8 mouse cellular contexts compared by ENCODE assay signal in the genomic region with DNA sequence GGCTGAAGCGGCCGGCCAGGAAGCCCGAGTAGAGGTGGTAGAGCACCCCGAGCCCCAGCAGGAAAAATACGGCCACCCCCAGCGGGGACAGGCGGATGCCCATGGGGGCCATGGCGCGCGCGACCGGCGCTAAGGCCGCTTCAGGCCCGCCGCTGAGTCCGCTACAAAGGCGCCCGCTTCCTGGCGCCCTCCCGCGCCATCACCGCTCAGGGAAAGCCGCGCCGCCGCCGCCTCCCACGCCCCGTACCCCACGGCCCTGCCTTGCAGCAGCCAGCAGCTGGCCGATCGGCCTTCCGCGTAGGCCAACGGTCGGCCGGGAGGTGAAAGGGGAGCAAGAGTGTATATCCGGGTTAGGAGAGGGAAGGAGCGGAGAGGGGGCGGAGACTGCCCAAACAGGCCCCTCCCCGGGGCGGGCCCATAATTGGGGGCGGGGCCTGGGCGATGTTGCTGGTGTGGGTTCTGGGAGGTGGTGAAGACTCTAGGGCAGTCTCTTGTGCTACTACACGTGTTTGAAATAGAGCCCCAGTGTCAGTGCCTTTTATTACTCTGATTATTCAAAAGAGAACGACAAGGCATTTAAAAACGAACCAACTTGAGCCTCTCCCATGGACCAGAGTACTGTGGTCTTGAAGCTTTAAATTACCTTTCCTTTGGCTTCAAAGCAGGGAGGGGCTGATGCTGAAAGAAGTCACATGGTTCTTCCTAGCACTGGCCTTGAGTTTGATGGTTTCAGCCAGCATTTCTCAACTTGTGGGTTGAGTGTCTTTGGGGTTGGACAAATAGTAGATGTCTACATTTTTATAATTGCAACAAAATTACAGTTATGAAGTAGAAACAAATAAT. TPM values are rescaled to one million over a fixed set of nuclear protein-coding genes. Genes with fewer than 3 reads are reported as not detected.
DNase-seq lines count a peak whose midpoint lies in the region; ATAC-seq and TF ChIP-seq lines count a peak whose summit lies in the region.

A gene (minus strand): TSS at position 364 of the 843 bp plus-strand sequence.

- no peaks in the 10 kb centered on the region for H3K9me3 ChIP-seq in embryonic facial prominence, embryonic 15.5 days (replicated peaks)
- H3K9me3 ChIP-seq in kidney, embryonic 14.5 days (ENCODE audit: control insufficient read depth, low read length) = no peaks in the 10 kb centered on the region
- H3K9me3 ChIP-seq in limb, embryonic 15.5 days = no peaks in the 10 kb centered on the region

- WGBS in bone marrow, adult 2 months = 2% methylated on average over 45 of the region's 48 CpGs
- WGBS in embryonic facial prominence, embryonic 15.5 days = under 1% methylated on average over 48 of the region's 48 CpGs
- WGBS in kidney, embryonic 14.5 days = under 1% methylated on average over 45 of the region's 48 CpGs
- WGBS in limb, embryonic 15.5 days = under 1% methylated on average over 44 of the region's 48 CpGs

- TF ChIP-seq POLR2A in bone marrow, adult 2 months (IDR thresholded peaks at IDR 0.05; ENCODE audit: borderline replicate concordance, control insufficient read depth, low read depth, low read length) = peak; percentile 90

- H3K4me3 ChIP-seq in bone marrow, adult 2 months (replicated peaks; ENCODE audit: control insufficient read depth, low read depth, low read length) = peak within 1 kb of the TSS; percentile 98
- H3K4me3 ChIP-seq in embryonic facial prominence, embryonic 15.5 days (replicated peaks) = peak within 1 kb of the TSS; percentile 93
- H3K4me3 ChIP-seq in kidney, embryonic 14.5 days (ENCODE audit: low read length) = peak within 1 kb of the TSS; percentile 79
- H3K4me3 ChIP-seq in limb, embryonic 15.5 days = peak within 1 kb of the TSS; percentile 98

- peak within 1 kb of the TSS; percentile 86 for H3K9ac ChIP-seq in embryonic facial prominence, embryonic 15.5 days
- peak within 1 kb of the TSS; percentile 84 for H3K9ac ChIP-seq in kidney, embryonic 14.5 days (ENCODE audit: low read depth, low read length)
- peak within 1 kb of the TSS; percentile 90 for H3K9ac ChIP-seq in limb, embryonic 15.5 days

- H3K4me1 ChIP-seq in bone marrow, adult 2 months (ENCODE audit: control insufficient read depth, insufficient read depth, low read length) = no peaks in the 10 kb centered on the region; the same call in 1 of the 2 replicates
- no peaks in the 10 kb centered on the region for H3K4me1 ChIP-seq in embryonic facial prominence, embryonic 15.5 days
- peaks cover 8% of the 10 kb centered on the region for H3K4me1 ChIP-seq in kidney, embryonic 14.5 days (ENCODE audit: control insufficient read depth, insufficient read depth, low read length)
- peaks cover 8% of the 10 kb centered on the region; the same call in 1 of the 2 replicates for H3K4me1 ChIP-seq in limb, embryonic 15.5 days

- peak within 1 kb of the TSS; percentile 54 for H3K4me2 ChIP-seq in embryonic facial prominence, embryonic 15.5 days (replicated peaks)
- H3K4me2 ChIP-seq in kidney, embryonic 14.5 days (replicated peaks; ENCODE audit: low read depth, low read length) = peak within 1 kb of the TSS; percentile 72
- peak within 1 kb of the TSS; percentile 59 for H3K4me2 ChIP-seq in limb, embryonic 15.5 days

- no peaks in the 10 kb centered on the region for H3K27me3 ChIP-seq in embryonic facial prominence, embryonic 15.5 days
- no peaks in the 10 kb centered on the region for H3K27me3 ChIP-seq in kidney, embryonic 14.5 days (ENCODE audit: control insufficient read depth, insufficient read depth, low read length)
- no peaks in the 10 kb centered on the region for H3K27me3 ChIP-seq in limb, embryonic 15.5 days

- ATAC-seq in embryonic facial prominence, embryonic 15.5 days (ENCODE audit: insufficient number of reproducible peaks, low FRiP score, low TSS enrichment, low read depth) = peak; percentile 89
- ATAC-seq in kidney, embryonic 14.5 days (ENCODE audit: low FRiP score, low TSS enrichment) = peak; percentile 98
- ATAC-seq in limb, embryonic 15.5 days (ENCODE audit: insufficient number of reproducible peaks, low FRiP score, low TSS enrichment, low read depth) = peak; percentile 89

- H3K27ac ChIP-seq in bone marrow, adult 2 months (ENCODE audit: control insufficient read depth, insufficient read depth, low read depth, low read length, poor library complexity) = peak within 1 kb of the TSS; percentile 81
- H3K27ac ChIP-seq in embryonic facial prominence, embryonic 15.5 days (replicated peaks) = peak within 1 kb of the TSS; percentile 85
- peak within 1 kb of the TSS; percentile 70 for H3K27ac ChIP-seq in kidney, embryonic 14.5 days (ENCODE audit: low read depth, low read length)
- peak within 1 kb of the TSS; percentile 87 for H3K27ac ChIP-seq in limb, embryonic 15.5 days

- TF ChIP-seq CTCF in bone marrow, adult 2 months (IDR thresholded peaks at IDR 0.05; ENCODE audit: control insufficient read depth, insufficient read depth, low read length) = no peak

- 0 out of 2 replicates have a peak, but pooled peaks cover 3% of the 10 kb centered on the region for H3K36me3 ChIP-seq in embryonic facial prominence, embryonic 15.5 days
- H3K36me3 ChIP-seq in kidney, embryonic 14.5 days (ENCODE audit: control insufficient read depth, insufficient read depth, low read length) = no peaks in the 10 kb centered on the region
- no peaks in the 10 kb centered on the region for H3K36me3 ChIP-seq in limb, embryonic 15.5 days

- DNase-seq in 416B (ENCODE audit: low read depth) = peak; percentile 89
- peak; percentile 86 for DNase-seq in heart, adult 8-10 months (ENCODE audit: low spot score)
- peak; percentile 65 to 77 for DNase-seq in monocyte, adult 2 months (ENCODE audit: low read depth in 1 of 2, low spot score in 2 of 2)
- DNase-seq in spleen, postnatal 36 days (ENCODE audit: low spot score in 2 of 2) = peak; percentile 84 to 86

RNA-seq across cellular contexts. Expression of the gene that starts here (rescaled TPM):
- polyA plus RNA-seq in bone marrow, adult 2 months (2011; ENCODE audit: insufficient read depth, insufficient read length, low replicate concordance, missing spikeins) = 3.6 and 3.7 TPM in 2 replicates
- 36.9 and 37.2 TPM in 2 replicates for polyA plus RNA-seq in embryonic facial prominence, embryonic 15.5 days (2015; fragmentation: Nextera tagmentation; extraction: Ambion mirVana)
- 10 to 100 TPM; 22.6 to 27.4 (median 23.9) TPM for total RNA-seq in heart, adult 8-10 months (2022)
- 53.5 and 53.8 TPM in 2 replicates for polyA plus RNA-seq in kidney, embryonic 14.5 days (2014; fragmentation: Nextera tagmentation; extraction: Ambion mirVana)
- 32.7 and 35.8 TPM in 2 replicates for polyA plus RNA-seq in limb, embryonic 15.5 days (2015; fragmentation: Nextera tagmentation; extraction: Ambion mirVana)

Comparison
In these comparisons a context has a peak if more than half of its experiments do, and no peak if none do; other contexts are left out.
1. Peak in every context shown above with its lines: DNase-seq, ATAC-seq, H3K4me3 ChIP-seq and H3K27ac ChIP-seq.